Mouse (Mus musculus) WW6 (cell line): ENCODE results near the gene Rbm20.

ENCODE experiments used
- DNase-seq: peaks from one replicate; pipeline ENCODE4 v3.0.0-alpha.2; 2013; ENCODE audit warnings: low read depth, low spot score

Gene Rbm20

DNA sequence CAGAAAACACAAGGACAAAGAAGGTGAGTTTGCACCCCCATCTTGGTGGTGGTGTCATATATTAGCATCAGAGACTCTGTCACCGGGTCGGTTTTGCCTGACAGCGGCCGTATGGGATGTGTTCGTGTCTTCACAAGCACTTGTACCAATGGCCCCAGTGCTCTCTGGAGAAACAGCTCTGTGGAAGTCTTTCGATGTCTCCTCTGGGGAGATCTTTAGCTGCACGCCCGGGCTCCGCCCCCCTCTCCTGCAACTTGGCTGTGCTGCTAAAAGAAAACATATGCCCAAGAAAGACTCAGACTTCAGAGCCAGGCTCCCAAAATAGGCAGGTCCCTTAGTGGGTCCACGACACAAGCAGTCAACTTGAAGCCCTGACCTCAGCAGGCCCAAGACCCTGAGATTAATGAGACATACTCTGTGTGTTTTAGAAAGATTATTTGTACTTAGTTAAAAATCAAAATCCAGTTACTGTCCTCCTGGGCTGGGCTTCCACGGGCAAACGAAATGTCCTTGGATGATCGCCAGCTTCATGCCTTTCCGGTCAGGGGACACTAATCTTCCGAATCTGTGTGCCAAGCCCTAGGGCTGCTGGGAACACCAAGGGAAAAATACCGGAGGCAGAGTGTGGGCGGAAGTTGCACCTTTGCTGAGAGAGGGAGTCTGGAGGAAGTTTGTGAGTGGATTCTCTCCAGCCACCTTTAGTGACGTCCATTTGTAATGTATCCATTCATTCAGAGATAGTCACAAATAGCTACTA, 173.2 kb downstream of the Rbm20 start:
- DNase-seq, result no peak

DNA sequence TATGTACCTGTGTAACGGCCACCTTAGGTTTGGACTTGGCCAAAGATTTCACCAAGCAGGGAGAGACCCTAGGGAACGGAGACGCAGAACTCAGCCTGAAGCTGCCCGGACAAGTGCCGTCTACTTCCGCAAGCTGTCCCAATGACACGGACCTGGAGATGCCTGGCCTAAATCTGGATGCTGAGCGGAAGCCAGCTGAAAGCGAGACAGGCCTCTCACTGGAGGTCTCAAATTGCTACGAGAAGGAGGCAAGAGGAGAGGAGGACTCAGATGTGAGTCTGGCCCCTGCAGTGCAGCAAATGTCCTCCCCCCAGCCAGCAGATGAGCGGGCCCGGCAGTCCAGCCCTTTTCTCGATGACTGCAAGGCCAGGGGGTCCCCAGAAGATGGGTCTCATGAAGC, 174.2 kb downstream of the Rbm20 start:
- DNase-seq, result no peak

DNA sequence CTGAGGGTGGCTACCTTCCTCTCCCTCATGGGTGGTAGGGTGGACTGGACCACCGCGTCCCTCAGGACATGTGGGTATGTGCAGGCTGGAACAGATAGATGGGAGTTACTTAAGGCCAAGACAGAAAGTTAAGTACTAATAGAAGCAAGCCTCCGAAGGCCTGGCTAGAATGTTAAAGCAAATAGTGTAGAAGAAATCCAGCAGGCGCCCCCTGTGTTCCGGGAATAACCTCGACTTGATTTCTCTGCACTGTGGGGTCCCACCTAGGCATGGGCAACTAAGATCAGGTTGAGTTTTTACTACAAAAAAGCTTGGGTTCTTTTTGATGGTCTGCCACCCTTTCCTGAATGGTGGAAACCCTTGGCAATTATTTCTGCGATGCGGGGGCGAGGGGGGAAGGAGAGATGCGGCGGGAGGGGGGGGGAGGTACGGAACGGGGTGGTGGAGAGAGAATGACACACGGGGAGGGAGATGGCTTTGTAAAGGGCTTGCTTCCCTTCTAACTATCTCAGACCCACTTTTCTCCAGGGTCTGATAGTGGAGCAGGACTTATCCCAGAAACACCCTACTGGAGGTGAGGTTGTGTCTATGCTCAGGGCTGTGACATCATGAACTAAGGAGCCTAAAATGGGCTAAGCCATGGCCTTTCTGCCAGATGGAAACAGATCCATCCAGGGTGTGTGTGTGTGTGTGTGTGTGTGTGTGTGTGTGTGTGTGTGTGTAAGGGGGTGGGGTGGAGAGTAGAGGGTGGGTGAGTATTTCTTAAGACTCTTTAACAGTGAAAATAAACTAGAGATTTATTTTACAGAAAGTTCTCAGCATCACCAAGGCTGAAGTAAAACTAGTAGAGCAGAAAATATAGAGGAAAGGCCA, 175.0 kb downstream of the Rbm20 start:
- no peak for DNase-seq

DNA sequence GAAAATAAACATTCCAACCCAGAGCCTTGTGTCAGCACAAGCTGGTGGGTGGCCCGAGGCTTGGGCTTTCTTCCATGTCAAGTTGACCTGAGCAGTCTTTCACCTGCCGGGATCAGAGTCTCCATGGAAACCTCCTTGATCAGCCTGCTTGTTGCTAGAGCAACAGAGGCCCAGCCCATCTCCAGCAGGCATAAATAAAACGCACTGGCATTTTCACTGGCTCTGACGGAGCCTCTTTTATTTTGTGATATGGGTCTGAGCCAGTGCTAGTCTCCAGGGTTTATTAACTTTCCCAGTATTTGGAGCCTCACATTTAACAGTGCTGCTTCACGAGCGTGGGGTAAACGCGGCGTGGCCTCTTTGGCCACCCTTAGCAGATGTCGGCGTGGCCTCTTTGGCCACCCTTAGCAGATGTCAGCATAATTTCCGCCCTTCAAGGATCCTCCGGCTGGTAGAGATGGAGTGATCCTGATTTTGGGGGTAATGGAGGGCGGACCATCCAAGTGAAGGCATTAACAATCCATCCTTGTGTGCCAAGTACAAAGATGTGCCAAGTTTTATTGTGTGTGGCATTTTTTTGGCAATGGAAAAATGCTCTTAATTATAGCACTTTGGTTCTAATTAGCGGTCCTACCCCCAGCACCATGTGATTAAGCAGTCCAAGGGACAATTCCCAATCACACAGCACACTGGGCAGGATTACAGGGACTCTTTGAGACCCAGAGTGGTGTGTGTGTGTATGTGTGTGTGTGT, 175.8 kb downstream of the Rbm20 start:
- DNase-seq, result no peak

DNA sequence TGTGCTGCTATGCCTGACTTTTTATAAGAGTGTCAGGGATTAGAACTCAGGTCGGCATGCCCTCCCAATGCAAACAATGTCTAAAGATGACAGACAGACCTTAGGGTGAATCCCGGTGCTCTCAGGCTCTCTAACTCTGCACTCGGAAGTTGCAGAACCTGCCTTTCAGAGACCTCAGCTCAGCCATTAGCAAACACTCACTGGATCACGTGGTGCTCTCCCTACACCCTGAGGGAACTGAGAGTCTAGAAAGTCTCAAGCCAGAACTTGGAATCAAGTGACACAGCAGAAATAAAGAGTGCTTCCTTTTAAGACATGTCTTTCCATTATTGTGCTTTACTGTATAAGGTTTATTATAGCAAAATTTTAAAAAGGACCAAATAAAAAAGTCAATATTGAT, 177.9 kb downstream of the Rbm20 start:
- DNase-seq, result no peak

DNA sequence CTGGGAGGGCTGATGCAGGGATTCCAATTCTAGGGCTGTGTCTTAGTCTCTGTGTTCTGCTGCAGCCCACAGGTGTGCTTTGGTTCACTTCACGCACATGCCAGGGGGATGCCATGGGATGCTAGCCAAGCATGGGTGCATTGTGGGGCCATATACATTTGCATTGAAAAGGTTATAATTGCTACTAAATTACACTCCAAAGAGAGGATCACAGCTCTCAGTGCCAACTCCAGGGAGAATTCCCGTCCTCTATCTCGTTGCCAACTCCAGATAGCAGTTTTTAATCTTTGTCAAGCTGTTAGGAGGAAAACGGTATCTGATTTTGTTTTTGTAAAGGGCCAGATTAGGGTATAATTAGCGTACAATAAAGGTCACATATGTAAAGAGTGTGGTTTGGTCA, 178.7 kb downstream of the Rbm20 start:
- DNase-seq, result no peak

DNA sequence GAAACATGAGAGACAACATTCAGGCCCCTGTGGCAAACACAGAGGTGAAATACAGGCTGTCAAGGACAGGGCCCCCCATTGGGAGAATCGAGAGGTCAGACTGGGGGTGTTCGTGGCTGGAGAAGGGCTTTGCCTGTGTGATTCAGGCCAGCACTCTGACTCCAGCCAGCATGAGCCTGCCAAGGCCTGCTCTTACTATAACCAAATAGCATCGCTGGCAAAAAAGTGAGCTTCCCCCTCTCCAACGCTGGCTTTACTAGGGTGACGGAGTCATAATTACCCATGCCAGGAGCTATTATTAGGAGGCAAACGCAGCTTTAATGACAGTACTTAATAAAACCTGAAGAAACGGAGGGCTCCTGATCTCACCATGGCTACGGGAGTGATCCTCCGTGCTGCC, 179.7 kb downstream of the Rbm20 start:
- no peak for DNase-seq

DNA sequence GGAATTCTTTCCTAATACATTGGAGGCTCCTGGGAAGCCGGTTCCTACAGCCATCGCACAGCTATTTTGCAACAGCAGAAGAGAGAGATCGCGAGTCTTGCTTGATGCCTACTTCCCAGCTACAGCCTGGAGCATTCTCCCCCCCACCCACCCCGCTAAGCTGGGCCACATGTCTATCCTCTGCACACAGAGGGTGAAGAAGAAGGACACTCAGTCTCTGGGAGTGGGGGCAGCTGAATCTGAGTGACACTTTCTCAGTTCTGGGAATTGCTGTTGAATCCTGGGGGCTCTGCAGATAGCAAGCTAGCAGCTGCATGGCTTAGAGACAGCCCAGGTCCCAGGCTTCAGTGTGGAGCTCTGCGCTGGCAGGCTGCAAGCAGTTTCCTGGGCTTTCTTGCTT, 180.9 kb downstream of the Rbm20 start:
- DNase-seq, result no peak

DNA sequence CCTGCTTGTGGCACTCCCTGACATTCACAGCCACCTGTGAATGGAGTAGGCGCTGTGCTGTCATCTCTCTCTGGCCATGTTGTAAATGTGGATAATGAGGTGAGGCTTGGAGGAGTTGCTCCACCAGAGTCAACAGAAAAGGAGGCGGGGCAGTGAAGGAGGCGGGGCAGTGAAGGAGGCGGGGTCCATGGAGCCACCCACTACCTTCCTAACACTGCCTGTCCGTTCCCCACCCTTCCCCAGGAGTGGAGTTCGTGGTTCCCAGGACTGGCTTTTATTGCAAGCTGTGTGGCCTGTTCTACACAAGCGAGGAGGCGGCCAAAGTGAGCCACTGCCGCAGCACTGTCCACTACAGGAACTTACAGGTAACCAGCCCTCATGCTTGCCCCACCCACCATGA, 182.0 kb downstream of the Rbm20 start:
- no peak for DNase-seq

DNA sequence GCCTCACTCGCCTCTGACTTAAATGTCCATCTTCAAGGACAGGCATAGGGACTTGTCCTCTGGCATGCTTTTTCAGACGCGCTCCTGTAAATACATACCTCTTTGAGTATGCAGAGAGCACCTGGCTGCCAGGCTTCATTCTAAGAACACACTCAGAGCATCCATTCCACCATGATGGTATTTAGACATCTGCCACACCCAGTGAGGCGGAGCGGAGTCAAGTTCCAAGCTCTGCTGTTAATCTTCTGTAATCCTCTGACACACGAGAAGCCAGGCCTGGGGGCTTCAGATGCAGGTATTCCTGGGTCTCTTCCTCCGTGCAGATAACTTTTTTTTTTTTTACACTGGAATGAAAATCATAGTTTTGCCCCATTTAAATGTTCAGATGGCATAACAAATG, 182.5 kb downstream of the Rbm20 start:
- no peak for DNase-seq

DNA sequence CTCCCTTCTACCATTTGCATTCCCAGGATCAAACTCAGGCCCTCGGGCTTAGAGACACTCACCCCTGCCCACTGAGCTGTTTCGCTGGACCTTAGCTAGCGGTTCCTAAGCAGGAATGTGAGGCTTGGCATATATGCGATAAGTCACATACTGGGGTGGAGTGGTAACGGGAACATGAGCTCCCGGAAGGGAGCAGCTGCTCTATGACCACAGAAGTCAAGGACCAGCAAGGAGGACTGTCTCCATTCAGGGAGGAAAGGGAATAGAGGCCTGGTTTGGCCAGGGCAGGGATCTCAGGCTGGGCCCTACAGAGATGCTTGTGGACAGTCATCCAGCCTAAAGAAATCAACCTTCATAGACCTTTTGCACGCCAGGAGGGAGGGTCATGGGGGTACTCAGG, 184.2 kb downstream of the Rbm20 start:
- no peak for DNase-seq

DNA sequence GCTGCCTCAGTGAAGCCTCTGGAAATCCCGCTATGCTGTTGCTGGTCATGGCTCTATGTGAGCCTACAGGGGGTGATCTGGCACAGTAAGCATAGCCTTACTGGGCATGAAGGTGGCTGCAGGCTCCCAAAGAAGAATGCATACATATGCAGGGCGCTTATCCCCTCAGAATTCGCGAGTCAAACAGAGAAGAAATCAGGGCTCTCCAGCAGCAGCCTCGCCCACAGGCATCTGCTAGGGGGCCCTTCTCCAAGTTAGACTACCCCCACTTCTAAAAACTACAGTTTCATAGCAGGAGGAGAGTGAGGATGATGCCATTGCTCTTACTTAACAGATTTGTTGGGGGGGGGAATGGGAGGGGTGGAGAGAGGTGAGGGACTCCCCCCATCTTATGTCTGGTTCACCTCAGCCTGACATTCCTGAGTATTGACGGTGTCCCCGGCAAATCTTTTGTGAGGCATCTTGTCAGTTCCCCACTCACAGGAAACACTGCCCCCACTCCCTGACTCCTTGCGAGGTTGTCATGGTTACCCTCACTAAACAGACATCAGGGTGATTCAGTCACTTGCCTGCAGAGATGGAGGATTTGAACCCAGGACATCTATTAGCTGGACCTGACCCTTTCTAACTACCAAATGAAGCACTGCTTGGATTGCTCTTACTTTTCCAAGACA, 185.6 kb downstream of the Rbm20 start:
- no peak for DNase-seq

DNA sequence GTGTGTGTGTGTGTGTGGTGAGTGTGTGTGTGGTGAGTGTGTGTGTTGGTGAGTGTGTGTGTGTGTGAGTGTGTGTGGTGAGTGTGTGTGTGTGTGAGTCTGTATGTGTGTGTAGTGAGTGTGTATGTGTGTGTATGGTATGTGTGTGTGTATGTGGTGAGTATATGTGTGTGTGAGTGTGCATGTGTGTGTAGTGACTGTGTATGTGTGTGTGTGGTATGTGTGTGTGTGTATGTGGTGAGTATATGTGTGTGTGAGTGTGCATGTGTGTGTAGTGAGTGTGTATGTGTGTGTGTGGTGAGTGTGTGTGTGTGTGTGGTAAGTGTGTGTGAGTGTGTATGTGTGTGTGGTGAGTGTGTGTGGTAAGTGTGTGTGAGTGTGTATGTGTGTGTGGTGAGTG, 190.1 kb downstream of the Rbm20 start:
- no peak for DNase-seq

DNA sequence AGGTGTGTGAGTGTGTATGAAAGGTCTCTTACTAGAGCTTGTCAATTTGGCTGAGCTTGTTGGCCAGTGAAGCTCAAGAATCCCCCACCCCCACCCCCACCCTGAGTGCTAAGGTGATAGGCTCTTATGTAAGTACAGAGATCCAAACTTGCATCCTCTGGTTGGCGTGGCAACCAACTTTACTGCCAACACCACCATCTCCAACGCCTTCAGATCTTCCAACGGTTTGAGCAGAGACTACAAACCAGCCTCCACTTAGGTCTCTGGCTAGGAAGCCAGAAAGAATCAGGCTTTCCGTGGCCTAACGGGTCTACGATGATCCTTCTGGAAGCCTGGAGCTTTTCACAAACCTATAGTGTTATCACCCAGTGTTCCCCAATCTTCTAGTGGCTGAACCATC, 191.0 kb downstream of the Rbm20 start:
- no peak for DNase-seq

DNA sequence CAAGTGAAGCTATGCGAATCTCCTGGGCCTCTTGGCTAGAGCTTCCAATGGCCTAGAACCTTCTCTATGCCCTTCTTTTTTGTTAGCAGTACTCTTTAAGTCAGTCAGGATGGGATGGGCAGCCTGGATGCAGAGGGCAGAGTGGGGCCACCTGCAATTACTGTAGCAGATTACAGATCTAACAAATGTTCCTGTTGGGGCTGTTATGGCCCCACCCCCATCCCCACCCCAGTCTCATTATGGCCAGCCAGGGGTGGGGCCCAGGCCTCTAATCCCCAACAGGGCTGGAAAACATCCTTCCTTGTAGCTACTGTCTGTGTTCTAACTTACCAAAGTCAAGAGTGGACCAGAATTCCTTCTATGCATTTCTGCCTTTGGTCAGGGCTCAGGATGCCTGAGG, 191.7 kb downstream of the Rbm20 start:
- DNase-seq, result no peak

DNA sequence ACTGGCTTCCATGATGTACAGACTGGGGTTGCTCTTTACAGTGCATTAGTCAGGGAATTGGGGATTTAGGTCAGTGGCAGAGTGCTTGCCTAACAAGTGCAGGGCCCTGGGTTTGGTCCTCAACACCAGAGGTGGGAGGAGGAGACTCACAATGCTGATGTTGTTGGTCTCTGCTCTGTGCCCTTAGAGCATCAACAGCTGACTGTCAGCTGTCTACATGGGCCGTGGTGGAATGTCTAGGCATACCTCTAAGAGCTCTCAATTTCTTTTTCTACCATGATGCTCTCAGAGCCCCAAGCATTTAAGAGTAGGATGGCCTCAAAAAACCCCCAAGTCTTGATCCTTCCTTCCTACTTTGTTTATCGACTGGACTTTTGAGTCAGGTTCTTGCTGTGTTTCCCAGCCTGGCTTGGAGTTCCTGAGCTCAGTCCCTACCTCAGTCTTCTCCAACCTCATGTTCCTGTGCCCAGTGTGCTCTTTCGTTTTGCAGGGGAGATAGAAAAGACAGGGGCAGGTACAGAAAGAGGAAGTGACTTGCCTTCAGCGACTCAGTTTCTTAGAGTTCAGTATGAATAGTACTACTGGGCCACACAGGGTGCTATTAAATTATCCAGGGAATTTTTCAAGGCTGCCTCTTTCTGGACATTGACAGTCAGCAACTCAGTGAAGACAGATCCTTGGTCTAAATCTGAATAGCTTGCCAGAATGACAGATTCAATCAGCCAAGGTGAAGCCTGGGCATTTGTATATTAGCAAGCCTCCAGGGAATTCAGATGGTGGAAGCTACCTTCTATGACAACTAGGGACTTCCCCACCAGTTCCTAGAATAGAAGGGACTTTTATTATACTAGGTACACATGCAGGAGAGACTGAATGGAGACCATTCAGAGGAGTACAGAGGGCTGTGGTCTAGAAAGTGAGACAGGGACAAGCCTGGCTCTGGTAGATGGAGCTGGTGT, 192.6 kb downstream of the Rbm20 start:
- no peak for DNase-seq

DNA sequence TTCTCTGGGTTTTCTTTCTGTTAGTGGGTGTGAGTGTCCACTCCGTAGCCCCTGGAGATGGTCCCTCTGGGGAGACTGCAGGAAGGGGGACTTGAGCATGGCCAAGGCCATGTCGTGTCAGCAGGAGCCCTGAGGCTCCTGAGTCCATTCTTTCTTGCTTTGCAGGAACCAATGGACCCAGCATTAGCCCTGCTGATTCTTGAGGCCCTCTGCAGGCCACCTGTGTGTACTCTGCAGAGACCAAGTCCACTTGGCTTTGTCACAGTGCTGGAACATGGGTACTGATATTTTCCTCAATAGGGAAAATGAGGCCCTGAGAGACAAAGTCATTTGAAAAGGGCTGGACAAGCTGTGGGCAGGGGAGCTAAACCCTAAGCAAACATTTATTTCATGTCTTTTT, 193.5 kb downstream of the Rbm20 start:
- DNase-seq, result no peak

DNA sequence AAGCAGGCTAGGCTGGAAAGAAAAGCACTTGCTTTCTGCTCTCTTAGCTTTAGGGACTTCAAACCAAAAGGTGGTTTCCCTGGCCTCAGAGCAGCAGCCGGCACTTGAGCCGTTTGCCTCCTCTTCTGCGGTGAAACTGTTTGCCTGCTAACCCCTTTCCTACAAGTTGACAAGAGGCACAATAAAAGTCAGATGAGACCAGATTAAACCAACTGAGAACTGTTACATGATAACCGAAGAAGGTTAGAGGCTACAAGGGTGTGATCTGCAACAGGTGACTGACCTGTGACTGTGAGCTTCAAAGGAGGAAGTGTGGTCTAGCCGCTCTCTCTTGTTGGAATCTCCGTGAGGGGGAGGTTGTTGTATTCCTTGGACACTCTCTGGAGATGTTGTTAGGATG, 194.4 kb downstream of the Rbm20 start:
- no peak for DNase-seq

DNA sequence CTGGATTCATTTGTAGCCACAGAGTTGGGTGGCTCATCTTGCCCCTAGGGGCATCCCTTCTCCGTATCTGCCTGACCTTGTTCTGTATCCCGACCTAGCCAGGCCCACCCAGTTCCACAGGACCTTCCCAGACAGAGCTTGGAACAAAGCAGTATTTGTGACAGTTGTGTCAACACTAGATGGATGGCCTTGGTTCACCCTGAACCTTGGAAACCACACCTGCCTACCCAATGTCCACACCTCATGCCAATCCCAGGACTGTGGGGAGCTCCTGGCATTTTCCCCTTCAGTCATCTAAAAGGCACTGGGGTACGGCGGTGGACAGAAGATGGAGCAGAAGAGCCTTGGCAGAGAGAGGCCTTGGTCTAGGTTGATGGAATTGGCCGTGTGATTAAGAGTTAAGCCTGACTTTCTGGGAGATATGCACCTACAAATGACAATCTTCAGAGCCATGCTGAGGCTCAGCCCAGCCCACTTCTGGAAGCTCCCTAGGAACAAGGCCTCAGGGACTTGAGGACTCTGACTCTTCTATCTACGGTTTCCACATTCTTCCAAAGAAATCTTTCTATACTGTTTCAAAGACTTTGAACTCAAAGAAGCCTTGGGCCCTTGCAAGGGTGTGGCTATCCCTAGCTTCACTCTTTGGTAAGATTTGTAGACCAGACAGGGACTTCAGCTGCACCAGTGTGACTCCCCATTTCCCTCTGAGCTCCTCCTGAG, 196.0 kb downstream of the Rbm20 start:
- no peak for DNase-seq

DNA sequence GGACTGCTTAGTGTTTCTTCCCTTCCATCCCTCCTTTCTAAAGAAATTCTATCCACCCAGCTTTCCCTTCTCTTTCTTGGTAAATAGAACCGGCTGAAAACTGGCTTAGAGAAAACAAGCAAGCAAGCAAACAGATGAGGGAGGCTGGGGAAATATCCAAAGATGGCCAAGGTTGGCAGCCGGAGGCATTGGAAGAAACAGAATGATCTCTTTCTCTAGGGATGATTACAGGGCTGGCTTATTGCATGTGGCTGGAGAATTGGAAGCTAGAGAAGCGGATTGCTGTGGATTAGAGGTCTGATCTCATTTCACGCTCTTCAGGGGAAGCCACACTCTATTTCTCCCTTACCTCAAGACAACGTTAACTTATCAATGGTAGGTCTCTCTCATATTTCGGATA, 198.1 kb downstream of the Rbm20 start:
- no peak for DNase-seq
